Mouse (Mus musculus): ENCODE results near the gene Parl. TPM values are rescaled to one million over a fixed set of nuclear protein-coding genes. Genes with fewer than 3 reads are reported as not detected.

Gene Parl
- total and polyA plus RNA-seq, 2 experiments: 36.3 to 42.4 TPM

DNA sequence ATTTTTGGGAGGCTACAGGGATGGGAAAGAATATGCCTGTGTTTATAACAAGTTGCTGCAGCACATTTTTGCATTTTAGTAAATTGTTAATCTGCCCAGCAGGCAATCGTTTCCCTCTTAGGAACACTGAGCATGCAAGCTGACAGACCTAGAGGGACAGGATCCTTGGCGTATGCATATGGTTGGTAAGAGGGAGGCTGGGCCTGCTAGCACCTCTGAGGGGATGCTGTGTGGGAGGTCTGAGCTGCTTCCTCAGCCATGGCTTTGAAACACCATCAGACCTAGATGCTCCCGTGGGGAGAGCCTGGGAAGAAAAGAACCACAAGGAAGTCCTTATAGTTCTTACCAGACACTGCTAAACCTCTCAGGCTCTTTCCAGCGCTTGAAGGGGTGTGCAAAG is 67.8 kb downstream of the Parl start:
- Histone ChIP-seq H3K27ac (replicated peaks; ENCODE audit: insufficient read depth, low read depth, low read length) (no peak overlapping the region), H3K79me2 (ENCODE audit: control insufficient read depth, insufficient read depth, low read length) (no peaks in the 10 kb centered on the region), H3K4me3 (ENCODE audit: insufficient read depth, low read depth, low read length) (no peak overlapping the region), H3K4me1 (ENCODE audit: control insufficient read depth, insufficient read depth, low read length) (no peaks in the 10 kb centered on the region), H3K27me3 (ENCODE audit: control insufficient read depth, insufficient read depth, low read length) (no peaks in the 10 kb centered on the region), H3K9ac (ENCODE audit: low read depth, low read length) (no peak overlapping the region), H3K36me3 (ENCODE audit: control insufficient read depth, insufficient read depth, low read length) (peaks cover 4% of the 10 kb centered on the region)
- TF ChIP-seq CTCF (IDR thresholded peaks at IDR 0.05; ENCODE audit: low read depth, low read length) (no peak), POLR2A (IDR thresholded peaks at IDR 0.05; ENCODE audit: extremely low read depth, insufficient read depth, low read length) (no peak)
- WGBS: 73% methylated on average over 4 of the region's 4 CpGs
- DNase-seq (ENCODE audit: extremely low read depth, low read depth, low spot score): no peak

Other genes starting within 250 kb of the Parl start
- gene Klhl24, start 204.8 kb downstream of the Parl start, total RNA-seq (2014; rRNA removed): 94.4 and 97.6 TPM in 2 replicates
- 5.6 and 6.0 TPM in 2 replicates for gene Klhl24, start 204.8 kb downstream of the Parl start, polyA plus RNA-seq (2012; rRNA removed)
- 7.7 and 8.7 TPM in 2 replicates for gene Yeats2, start 161.3 kb downstream of the Parl start, total RNA-seq (2014; rRNA removed)
- gene Yeats2, start 161.3 kb downstream of the Parl start, polyA plus RNA-seq (2012; rRNA removed): 5.2 and 7.1 TPM in 2 replicates
- not detected in 2 replicates for gene Map6d1, start 61.0 kb downstream of the Parl start, total RNA-seq (2014; rRNA removed)
- gene Map6d1, start 61.0 kb downstream of the Parl start, polyA plus RNA-seq (2012; rRNA removed): not detected in 2 replicates
- gene Cyp2ab1, start 23.0 kb upstream of the Parl start, total RNA-seq (2014; rRNA removed): 0.13 TPM in 1 of 2 replicates, not detected in the other
- 0.07 TPM in 1 of 2 replicates, not detected in the other for gene Cyp2ab1, start 23.0 kb upstream of the Parl start, polyA plus RNA-seq (2012; rRNA removed)
- 6.6 and 7.9 TPM in 2 replicates for gene Abcc5, start 124.0 kb upstream of the Parl start, total RNA-seq (2014; rRNA removed)
- gene Abcc5, start 124.0 kb upstream of the Parl start, polyA plus RNA-seq (2012; rRNA removed): 4.3 and 7.7 TPM in 2 replicates
- 38.1 and 38.9 TPM in 2 replicates for gene Eif2b5, start 196.4 kb upstream of the Parl start, total RNA-seq (2014; rRNA removed)
- 19.2 and 19.3 TPM in 2 replicates for gene Eif2b5, start 196.4 kb upstream of the Parl start, polyA plus RNA-seq (2012; rRNA removed)
- gene Dvl3, start 214.6 kb upstream of the Parl start, total RNA-seq (2014; rRNA removed): 2.5 and 5.8 TPM in 2 replicates
- gene Dvl3, start 214.6 kb upstream of the Parl start, polyA plus RNA-seq (2012; rRNA removed): 11.6 and 15.0 TPM in 2 replicates
- 151 and 236 TPM in 2 replicates for gene Ap2m1, start 233.1 kb upstream of the Parl start, total RNA-seq (2014; rRNA removed)
- gene Ap2m1, start 233.1 kb upstream of the Parl start, polyA plus RNA-seq (2012; rRNA removed): 298 and 343 TPM in 2 replicates
- 42.0 and 44.9 TPM in 2 replicates for gene Abcf3, start 246.2 kb upstream of the Parl start, total RNA-seq (2014; rRNA removed)
- gene Abcf3, start 246.2 kb upstream of the Parl start, polyA plus RNA-seq (2012; rRNA removed): 29.5 and 48.5 TPM in 2 replicates